Mouse (Mus musculus) left cerebral cortex, adult 11 months (tissue): Measurements from ENCODE around the gene Slc22a21.
"Not testable (repeated sequence)": the region's sequence is repeated elsewhere in the genome, so short reads cannot be mapped to it uniquely, and the experiment has no call there.

ENCODE experiments used
- DNase-seq: peaks from one replicate; pipeline ENCODE4 v3.0.0; 2022; ENCODE audit warnings: low spot score

Slc22a21 gene

GRCm38 (mm10) chr11:54002147-54002760 is 22.1 kb upstream of the Slc22a21 start:
- no peak for DNase-seq

GRCm38 (mm10) chr11:53997661-53998060 is 17.5 kb upstream of the Slc22a21 start:
- no peak for DNase-seq

DNA sequence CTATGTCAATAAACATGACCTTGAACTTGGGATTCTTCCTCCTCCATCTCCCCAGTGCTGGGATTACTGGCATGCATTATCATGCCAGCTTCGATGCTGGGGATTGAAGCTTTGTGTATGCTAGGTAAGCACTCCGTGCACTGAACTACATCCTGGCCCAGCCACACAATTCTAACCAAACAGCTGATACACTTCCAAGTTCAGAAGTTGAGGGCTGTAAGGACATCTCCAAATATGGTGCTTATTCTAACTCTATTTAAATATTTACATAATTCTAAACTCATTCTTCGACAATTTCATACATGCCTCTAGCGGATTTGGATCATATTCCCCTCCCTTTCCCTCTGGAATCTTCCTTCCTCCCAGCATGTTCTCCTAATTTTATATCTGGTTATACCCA is 12.1 kb upstream of the Slc22a21 start:
- DNase-seq, result no peak

- no peak for DNase-seq
Measured at GRCm38 (mm10) chr11:53989232-53989631, 9.1 kb upstream of the Slc22a21 start.

- no peak for DNase-seq
Measured at GRCm38 (mm10) chr11:53988081-53988480, 7.9 kb upstream of the Slc22a21 start.

- no peak for DNase-seq
Measured at GRCm38 (mm10) chr11:53981396-53981795, 1.3 kb upstream of the Slc22a21 start.

DNA sequence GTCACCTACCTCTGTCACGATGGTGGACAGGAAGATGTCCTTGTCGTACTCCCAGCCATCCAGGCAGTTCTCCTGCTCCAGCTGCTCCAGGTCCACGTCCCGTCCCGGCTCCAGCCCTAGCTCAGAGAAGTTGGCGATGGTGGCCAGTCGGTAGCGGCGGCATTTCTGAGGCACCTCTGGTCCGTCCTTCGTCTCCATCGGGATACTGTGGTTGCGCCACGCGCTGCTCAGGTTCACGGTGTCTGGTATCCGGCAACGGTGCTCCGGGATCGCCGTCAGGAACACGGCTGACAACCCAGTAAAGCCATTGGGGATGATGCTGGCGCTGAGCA is 710 bp downstream of the Slc22a21 start:
- not testable (repeated sequence) for DNase-seq

DNA sequence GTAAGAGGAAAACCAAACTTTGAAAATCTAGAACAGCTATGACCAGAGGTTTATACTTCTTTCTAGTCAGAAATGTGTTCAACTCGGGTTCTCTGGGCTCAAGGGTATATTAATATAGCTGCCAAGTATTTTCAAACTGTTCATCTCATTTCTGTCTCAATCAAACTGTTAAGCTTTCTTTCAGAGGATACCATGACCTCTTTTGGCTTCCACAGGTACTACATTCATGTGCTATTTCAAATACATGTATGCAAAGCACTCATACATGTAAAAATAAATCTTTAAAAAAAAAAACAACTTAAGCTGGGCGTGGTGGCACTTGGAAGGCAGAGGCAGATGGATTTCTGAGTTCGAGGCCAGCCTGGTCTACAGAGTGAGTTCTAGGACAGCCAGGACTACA is 2.5 kb downstream of the Slc22a21 start:
- no peak for DNase-seq

GRCm38 (mm10) chr11:53975559-53975958 is 4.6 kb downstream of the Slc22a21 start:
- no peak for DNase-seq

DNA sequence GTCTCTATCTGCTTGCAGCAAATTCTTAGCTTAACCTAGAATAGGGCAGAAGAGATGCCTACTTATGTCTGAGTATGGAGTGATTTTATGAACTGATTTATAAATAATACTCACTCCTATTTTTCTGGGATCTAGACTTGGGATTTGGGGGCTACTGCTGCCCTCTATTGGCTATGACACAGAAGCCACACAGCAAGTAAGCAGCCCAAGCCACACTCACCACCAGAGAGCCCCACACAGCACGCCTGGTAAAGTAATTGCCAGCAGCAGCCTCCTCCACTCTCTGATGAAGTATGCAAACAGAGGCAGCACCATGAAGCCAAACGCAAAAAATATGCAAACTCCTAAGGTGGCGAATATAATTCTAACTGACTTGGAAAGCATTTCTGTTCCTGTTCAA is 21.1 kb downstream of the Slc22a21 start:
- no peak for DNase-seq

DNA sequence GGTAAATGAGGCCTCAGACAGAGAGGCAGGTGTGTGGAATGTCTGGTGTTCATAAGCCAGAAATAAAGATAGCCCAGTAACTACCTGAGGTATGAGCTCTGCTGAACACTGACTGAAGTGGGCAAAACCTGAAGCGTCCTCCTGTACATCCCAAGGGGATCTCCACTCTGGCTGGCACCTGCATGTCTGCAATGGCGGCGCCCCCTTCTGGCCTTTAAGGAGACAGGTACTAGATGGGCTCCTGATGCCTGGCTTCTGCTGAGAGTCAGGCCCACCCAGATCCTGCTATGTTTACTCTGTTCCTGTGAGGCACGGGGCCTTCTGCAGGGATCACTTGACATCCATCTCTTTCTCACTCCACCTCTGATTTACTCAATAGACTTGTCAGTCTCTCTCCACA is 22.0 kb downstream of the Slc22a21 start:
- not testable (repeated sequence) for DNase-seq

DNA sequence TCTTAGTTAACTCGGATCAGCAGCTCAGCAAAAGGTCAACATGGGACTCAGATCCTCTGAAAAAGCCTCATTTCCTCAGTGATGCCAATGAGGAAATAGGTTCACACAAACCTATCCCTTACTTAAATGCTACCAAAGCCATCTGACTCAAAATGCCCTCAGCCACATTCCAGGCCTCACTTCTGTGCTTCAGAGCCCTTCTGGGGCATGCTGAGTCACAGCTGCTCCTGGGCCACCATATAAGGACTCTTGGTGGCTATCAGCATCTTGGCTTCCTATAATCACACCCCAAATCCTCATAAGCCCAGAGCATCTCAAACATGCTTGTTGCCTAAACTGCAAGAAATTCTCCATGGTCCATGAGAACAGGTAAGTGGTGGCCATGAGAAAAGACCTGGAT is 23.5 kb downstream of the Slc22a21 start:
- no peak for DNase-seq

GRCm38 (mm10) chr11:53954653-53955052 is 25.5 kb downstream of the Slc22a21 start:
- DNase-seq, result no peak

DNA sequence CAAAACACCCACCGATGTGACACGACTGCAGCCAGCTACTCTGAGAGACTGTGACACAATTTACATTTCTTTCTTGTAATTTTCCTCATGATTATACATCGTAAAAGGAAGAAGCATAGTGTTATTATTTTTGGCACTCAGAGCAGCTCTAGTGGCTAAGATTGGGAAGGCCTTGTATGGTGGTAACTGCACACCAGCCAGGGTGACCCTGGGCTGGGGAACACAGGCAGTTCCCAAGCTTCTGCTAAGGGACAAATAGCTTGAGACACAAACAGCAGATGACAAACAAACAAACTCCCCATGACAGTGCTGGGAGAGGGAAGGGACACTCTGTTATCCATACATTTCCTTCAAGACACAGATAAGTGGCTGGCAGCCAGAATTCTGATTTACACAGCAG is 30.0 kb downstream of the Slc22a21 start:
- DNase-seq, result not testable (repeated sequence)

DNA sequence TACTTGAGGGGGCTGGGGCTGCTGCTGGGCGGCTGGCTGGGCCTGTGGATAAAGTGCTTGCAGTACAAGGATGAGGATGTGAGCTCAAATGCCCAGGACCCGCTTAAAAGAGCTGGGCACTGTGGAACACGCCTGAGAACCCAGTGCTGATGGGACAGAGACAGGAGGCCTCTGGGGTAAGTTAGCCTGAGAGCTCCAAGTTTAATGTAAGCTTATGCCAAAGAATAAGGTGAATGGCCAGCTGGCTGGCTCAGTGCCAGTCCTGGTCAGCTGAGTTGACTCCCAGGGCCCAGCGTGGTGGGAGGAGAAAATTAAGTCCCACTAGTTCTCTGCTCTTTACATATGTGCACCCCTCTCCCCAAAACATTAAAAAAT is 48.2 kb downstream of the Slc22a21 start:
- DNase-seq, result not testable (repeated sequence)

DNA sequence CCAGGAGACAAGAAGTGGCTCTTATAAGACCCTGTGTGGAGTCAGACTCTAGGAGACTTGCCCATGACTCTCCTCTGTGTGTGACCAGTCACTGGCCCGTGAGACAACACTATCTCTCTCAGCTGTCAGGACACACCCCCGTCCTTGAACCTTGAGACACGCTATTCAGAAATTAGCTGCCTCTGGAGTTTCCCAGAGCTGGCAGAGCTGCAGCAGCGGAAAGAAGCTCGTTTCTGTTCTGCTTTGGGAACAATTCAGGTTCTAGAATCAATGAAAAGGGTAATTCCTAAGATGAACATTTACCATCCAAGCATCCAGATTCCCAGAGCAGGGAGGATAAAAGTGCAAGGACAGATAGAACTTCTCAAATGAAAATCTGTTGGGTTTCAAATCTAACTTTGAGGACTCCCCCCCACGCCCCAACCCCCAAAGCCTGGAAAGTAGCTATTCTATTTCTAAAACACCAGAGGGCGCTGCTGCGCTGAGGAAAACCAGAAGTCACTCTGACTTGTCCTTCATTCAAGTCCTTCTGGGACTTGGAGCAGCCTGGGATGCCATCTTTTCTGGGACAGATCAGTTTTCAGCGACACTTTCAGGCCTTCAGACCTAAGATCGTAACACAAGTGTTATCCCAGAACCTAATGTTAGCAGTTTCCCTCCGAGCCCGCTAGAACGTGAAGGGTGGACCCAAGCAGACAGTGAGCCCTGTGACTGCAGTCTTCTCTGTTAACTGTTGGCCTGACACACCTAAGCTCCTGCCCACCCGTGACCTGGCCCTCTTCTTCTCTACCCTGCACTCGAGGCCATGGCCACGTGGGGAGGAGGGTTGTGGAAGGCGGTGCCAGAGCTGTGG is 48.8 kb downstream of the Slc22a21 start:
- DNase-seq, result no peak

DNA sequence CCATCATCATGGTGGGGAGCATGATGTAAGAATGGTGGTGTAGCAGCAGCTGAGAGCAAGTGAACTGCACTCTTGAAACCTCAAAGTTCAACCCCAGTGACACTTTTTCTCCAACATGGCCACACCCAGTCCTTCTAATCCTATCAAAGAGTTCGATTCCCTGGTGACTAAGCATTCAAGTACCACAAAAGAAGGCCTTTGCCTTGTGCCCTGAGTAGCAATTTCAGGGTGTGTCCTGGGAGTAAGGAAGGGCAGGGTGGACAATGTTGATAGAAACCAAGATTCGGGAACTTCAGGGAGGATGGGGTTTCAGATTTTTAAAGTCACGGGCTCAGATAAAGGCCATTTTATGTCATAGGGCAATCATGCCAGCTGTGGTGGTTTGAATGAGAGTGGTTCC is 50.4 kb downstream of the Slc22a21 start:
- DNase-seq, result no peak

- DNase-seq, result no peak
Measured at GRCm38 (mm10) chr11:53928585-53928984, 51.5 kb downstream of the Slc22a21 start.

- DNase-seq, result no peak
Measured at GRCm38 (mm10) chr11:53926303-53926702, 53.8 kb downstream of the Slc22a21 start.

GRCm38 (mm10) chr11:53918851-53919250 is 61.3 kb downstream of the Slc22a21 start:
- DNase-seq, result no peak

GRCm38 (mm10) chr11:53911011-53911410 is 69.1 kb downstream of the Slc22a21 start:
- no peak for DNase-seq

GRCm38 (mm10) chr11:53908686-53909085 is 71.4 kb downstream of the Slc22a21 start:
- DNase-seq, result no peak

GRCm38 (mm10) chr11:53904534-53904925 is 75.6 kb downstream of the Slc22a21 start:
- no peak for DNase-seq
